Mouse (Mus musculus) frontal cortex, adult 2 months (tissue): ENCODE results near the gene Pde4b. TPM values are rescaled to one million over a fixed set of nuclear protein-coding genes. Genes with fewer than 3 reads are reported as not detected.

Experiments
- DNase-seq, 2 experiments: peaks; one replicate each; pipeline ENCODE4 v3.0.0; 2022; ENCODE audit warnings: low spot score in 1 of 2; ENCODE audit errors: extremely low spot score in 1 of 2
- polyA plus RNA-seq: library from polyadenylated mRNA; depleted of rRNA; stranded (reverse); fragments of >200 nt; gene quantifications from 2 replicates; pipeline ENCODE4 v1.2.3, GENCODE M21; 2012

Gene Pde4b
- polyA plus RNA-seq, 1 experiment: 82.2 TPM

DNA sequence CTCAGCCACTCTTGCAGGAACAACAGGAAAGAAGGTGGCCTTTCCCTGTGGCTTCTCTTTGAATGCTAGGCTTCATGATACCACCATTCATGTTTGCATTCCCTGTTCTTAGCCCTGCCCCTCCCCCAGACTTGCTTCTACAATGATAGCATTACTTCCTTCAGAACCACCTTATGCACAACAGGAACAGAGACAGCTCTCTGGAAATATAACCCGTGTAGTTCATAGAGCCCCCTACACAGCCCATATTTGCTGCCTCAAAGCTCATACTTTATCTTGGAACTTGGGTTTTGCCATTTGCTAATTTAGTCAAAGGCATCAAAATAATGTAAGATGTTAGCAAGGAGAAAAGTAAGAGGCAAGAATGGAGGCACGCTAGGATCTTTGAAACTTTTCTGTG, 479.8 kb downstream of the Pde4b start:
- no peak for DNase-seq

DNA sequence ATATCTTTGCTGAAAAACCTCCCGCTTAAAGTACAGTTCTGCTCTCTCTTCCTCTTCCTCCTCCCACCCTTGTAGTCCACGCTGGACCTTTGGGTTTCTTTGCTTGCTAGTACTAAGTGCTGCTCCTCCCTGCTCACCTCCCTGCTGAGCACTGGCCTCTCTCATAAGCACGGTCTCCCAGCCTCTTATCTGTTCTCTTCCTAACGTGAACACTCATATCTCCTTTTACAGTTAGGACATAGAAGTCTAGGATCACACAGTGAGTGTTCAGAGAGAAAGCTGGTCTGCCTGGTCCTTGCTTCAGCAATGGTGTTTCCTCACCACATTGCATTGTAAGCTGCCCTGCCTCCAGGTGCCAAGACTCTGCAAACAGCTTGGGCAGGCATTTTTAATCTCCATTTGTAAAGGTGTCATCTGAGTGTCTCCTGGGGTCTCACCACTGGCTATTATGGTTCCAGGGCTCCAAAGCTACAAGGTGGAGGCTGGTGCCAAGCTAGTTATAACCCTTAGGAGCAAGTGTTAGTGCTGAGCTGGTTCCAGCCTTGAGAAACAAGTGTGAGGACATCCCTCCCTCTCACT, 480.4 kb downstream of the Pde4b start:
- no peak for DNase-seq

DNA sequence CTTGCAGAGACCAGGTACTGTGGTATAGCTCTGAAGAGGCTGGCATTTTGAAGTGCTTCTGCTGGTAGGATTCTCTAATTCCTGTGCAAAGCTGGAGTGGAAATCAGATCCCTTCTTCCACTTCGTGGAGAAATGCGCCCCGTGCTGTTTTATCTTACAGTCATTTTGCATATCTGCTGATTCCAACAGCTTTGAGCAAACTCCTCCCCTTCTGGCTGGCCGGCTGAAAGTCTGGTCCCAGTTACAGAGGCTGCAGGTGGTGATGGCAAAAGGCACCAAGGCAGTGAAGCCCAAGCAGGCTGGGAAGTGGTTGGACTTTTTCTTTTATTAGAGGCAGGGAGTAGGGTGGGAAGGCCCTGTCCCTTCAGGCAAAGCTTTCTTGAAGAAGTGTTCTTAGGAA, 481.2 kb downstream of the Pde4b start:
- DNase-seq: no peak

DNA sequence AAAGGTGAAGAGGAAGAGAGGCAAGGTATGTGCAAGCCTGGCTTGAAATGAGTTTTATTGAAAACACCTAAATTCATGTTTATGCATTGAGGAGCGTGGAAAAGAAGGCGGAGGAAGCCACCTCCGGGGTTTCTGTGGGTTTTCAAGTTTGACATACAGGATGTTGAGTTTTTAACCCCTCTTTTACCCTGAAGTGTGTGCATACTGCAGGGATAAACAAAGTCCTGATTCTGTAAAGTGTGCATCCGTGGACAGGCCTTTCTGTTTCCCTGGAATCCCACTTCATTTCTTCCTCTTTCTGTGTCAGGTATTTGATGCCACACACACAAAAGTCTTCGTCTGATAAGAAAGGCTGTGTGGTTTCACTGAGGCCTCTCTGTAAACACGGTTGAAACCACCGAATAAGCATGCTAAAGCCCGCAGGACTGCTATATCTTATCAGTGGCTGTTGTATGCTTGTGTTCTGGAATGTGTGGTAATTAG, 481.8 kb downstream of the Pde4b start:
- DNase-seq: no peak

- peak in 1 of 2 experiments; percentile 45 for DNase-seq
These were observed 482.8 kb downstream of the Pde4b start for GRCm38 (mm10) chr4:102569950-102570765.

- no peak for DNase-seq
These were observed 483.5 kb downstream of the Pde4b start for GRCm38 (mm10) chr4:102570766-102571411.

GRCm38 (mm10) chr4:102572031-102572430, 484.7 kb downstream of the Pde4b start:
- DNase-seq: no peak

DNA sequence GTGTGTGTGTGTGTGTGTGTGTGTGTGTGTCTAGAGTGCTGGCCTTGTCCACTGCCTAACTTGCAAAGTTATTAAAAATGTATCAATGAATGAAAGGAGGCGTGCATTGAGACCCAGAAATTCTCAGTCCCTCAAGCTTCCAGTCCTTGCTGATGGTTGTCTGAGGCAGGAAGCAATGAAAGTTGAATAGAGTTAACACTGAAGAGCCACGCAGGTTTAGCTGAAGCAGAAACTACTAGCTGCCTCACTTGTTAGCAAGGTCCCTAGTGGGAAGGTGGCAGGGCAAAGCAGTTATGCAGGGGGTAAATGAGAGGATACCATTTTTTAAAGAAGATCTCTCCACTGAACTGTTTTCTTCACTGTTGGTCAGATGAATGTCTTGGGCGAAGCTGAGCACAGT, 485.2 kb downstream of the Pde4b start:
- DNase-seq: no peak

GRCm38 (mm10) chr4:102573361-102573781, 486.0 kb downstream of the Pde4b start:
- no peak for DNase-seq

DNA sequence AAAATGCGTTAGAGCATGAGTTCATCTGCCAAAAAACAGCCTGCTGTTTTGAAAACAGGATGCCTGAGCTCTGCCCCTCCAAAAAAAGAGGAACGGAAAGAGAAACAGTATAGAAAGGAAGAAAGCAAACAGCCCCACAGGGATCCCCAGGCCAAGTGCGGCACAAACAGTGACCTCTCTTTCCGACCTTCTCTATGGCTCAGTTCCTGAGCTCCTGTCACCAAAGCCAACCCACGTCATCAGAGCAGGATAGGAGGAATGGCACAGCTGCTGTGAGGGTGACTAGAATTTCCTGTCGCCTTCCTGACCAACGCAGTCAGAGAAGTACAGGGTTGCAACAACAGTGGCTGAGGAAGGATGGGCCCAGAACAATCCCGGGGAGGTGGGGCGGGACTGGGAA, 486.9 kb downstream of the Pde4b start:
- DNase-seq: no peak

GRCm38 (mm10) chr4:102574666-102575254, 487.4 kb downstream of the Pde4b start:
- no peak for DNase-seq

GRCm38 (mm10) chr4:102576109-102576508, 488.8 kb downstream of the Pde4b start:
- DNase-seq: no peak

- no peak for DNase-seq
These were observed 490.3 kb downstream of the Pde4b start for GRCm38 (mm10) chr4:102577636-102578035.

DNA sequence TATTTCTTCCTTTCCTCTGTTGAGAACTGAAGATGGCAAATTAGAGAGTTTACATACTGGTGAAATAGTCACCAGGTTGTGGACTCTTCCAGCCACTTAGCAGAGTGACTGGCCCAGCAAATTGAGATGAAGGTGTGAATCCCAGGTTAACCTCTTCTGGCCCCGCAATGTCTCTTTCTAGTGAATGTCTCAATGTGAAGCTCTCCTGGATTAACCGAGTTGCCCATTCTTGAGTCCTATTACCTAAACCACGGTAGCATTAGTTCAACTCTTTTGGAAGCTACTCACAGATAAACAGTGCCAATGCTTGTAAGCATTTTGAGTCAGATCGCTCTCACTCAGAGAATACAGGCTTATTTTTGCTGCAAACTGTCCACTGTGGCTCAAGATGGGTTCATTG, 491.7 kb downstream of the Pde4b start:
- no peak for DNase-seq

DNA sequence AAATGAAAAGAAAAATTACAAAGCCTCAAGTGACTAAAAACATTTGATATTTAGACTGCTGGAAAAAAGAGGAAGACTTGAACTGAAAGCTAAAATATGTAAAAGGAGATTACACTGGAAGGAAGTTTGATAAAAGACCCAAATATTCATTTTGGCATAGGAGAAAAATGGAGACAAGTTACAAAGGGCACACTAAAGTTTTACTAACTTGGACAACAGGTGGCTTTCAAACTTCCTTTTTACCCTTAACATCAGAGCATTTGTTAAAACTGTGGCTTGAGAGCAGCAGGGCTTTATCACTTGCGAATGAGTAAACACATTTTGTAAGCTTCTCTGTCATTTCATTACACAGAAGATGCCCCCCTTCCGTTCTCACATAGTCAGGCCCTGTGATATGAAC, 492.4 kb downstream of the Pde4b start:
- no peak for DNase-seq

DNA sequence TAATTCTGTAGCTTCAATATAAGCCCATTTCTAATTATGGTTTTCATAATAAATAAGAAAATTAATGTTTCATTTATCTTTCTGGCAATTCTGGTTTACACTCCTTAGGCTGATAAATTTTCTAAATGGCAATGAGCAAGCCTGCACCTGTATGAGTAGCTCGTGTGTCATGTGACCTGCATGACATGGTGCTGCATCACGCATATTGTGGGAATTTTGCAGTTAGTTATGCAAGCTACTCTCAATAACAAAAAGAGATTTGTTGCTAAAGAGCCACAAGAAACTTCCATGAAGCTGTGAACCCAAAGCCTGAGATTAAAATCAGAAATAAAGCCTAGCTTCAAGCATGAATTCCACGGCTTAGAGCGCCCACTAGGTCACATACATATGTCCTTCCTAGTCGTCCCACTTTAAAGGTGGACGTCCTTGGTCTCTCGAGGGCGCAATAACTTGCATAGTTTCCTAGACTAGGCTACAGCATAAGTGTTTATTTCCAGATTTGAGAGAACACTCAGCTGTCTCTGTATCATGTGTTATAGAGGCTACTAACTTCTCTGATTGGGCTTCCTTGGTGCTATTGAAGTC, 494.9 kb downstream of the Pde4b start:
- no peak for DNase-seq

GRCm38 (mm10) chr4:102582963-102583362, 495.6 kb downstream of the Pde4b start:
- DNase-seq: no peak

DNA sequence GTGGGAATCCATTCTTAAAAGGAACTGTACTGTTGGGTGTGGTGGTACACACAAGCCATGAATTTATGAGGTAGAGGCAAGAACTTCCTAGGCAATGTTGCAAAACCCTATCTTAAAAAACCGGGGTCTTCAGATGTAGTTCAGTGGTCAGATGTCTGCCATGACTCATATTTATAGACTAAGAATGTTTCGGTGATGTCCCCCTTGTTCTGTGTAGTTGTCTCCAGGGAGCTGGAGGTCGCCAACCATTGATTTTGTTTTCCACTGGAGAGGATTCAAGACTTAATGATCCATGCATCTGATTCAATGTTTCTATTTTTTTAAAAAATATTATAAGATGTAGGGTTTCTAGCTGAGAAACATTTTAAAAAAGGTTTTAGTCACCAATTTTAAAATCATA, 496.1 kb downstream of the Pde4b start:
- DNase-seq: no peak

GRCm38 (mm10) chr4:102584601-102585265, 497.4 kb downstream of the Pde4b start:
- DNase-seq: no peak

GRCm38 (mm10) chr4:102585541-102585940, 498.2 kb downstream of the Pde4b start:
- no peak for DNase-seq
